Mouse (Mus musculus) lung, postnatal 0 days (tissue): Measurements from ENCODE around the gene Srrm2. TPM values are rescaled to one million over a fixed set of nuclear protein-coding genes. Genes with fewer than 3 reads are reported as not detected.

ENCODE experiments used
- ATAC-seq: fragments of 200-750 bp; cut with Nextera tagmentation; 2 replicates; pipeline ENCODE4 v1.8.0; 2017; ENCODE audit warnings: moderate library complexity
- DNase-seq: peaks from one replicate; pipeline ENCODE4 v3.0.0-alpha.2; 2016; ENCODE audit warnings: low spot score
- H3K27ac ChIP-seq: fragments of 300-500 bp; sonication (generic); 2 replicates; pipeline ENCODE4 v1.5.1; 2014; ENCODE audit warnings: antibody characterized with exemption, mild to moderate bottlenecking, low read length, mixed read lengths
- H3K27me3 ChIP-seq: fragments of 300-500 bp; sonication (generic); replicated peaks from 2 replicates; pipeline ENCODE4 v1.6.1; 2014; ENCODE audit warnings: low read length, mixed read lengths; ENCODE audit not compliant: insufficient read depth
- H3K36me3 ChIP-seq: fragments of 300-500 bp; sonication (generic); 2 replicates; pipeline ENCODE4 v1.6.1; 2014; ENCODE audit warnings: low read length, mixed read lengths; ENCODE audit not compliant: insufficient read depth
- H3K4me1 ChIP-seq: fragments of 300-500 bp; sonication (generic); 2 replicates; pipeline ENCODE4 v1.6.1; 2014; ENCODE audit warnings: antibody characterized with exemption, low read depth, low read length, mixed read lengths; ENCODE audit not compliant: insufficient read depth
- H3K4me2 ChIP-seq: fragments of 300-500 bp; sonication (generic); replicated peaks from 2 replicates; pipeline ENCODE4 v1.6.1; 2014; ENCODE audit warnings: low read depth, mild to moderate bottlenecking, low read length, moderate library complexity, mixed read lengths
- H3K4me3 ChIP-seq: fragments of 300-500 bp; sonication (generic); 2 replicates; pipeline ENCODE4 v1.5.1; 2014; ENCODE audit warnings: low read depth, low read length
- H3K9ac ChIP-seq: fragments of 300-500 bp; sonication (generic); replicated peaks from 2 replicates; pipeline ENCODE4 v1.6.1; 2014; ENCODE audit warnings: low read depth, mild to moderate bottlenecking
- H3K9me3 ChIP-seq: fragments of 300-500 bp; sonication (generic); 2 replicates; pipeline ENCODE4 v1.6.1; 2016; ENCODE audit warnings: low read length, mixed read lengths
- CTCF ChIP-seq: IDR thresholded peaks from 2 replicates; pipeline ENCODE4 v1.5.1; 2016; ENCODE audit warnings: antibody characterized with exemption, mild to moderate bottlenecking
- EP300 ChIP-seq: IDR thresholded peaks from 2 replicates; pipeline ENCODE4 v1.6.1; 2016; ENCODE audit warnings: antibody characterized with exemption, mild to moderate bottlenecking, control low read depth
- WGBS: fragments of 180-500 bp; shearing (Covaris S2); extraction: QIAGEN DNeasy Blood & Tissue Kit; methylation state at CpG from one replicate; pipeline ENCODE4 v1.1.7; 2014; 5-methylcytosine and 5-hydroxymethylcytosine counted together
- polyA plus RNA-seq: library from polyadenylated mRNA; unstranded; fragments of >200 nt; fragmentation: Nextera tagmentation; extraction: Ambion mirVana; gene quantifications from 2 replicates; pipeline ENCODE4 v1.2.1, GENCODE M21; 2015

Gene Srrm2
- polyA plus RNA-seq, 1 experiment from 2014 or later = 284 TPM

DNA sequence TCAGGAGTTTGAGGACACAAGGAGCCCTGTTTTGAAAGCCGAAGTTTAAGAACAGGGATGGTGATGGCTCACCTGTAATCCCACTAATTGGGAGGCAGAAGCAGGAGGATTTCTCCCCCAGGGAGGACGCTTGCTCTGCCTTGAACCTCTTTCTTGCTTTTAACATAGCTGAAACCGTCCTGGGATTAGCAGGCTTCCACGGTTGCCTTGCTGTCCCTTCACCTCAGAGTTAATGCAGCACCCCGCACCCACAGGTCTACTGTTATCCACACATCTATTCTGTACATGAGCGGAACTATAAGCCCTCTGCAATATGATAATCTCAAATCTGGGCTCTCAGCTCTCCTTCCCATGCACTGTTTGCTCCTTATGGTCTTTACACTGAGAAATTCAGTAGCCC is 16.7 kb upstream of the Srrm2 start:
- 64% methylated on average over 6 of the region's 6 CpGs for WGBS
- Histone ChIP-seq H3K9me3 (no peaks in the 10 kb centered on the region), H3K4me2 (no peak overlapping the region), H3K4me3 (no peak overlapping the region), H3K9ac (no peak overlapping the region), H3K27ac (no peak overlapping the region), H3K4me1 (no peaks in the 10 kb centered on the region), H3K36me3 (no peaks in the 10 kb centered on the region), H3K27me3 (no peaks in the 10 kb centered on the region)
- TF ChIP-seq EP300 (no peak), CTCF (no peak)
- ATAC-seq (no peak), DNase-seq (no peak)

DNA sequence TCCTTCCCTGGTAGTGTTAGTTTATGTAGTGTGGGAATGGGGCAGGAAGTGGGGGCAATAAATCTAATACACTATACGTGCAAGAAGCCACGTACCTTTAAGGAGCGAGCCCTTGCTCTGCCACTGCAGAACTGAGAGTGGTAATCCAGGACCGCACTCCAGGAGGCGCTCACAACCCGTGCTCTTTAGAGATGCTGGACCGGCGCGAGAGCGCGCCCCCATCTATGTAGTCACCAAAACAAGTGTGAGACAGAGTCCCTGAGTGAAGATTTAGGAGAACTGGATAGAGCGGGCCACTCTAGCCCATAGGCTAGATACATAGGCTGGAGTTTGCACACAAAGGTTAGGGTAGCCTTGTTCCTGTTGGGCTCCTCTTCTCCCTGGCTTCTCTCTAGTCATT is 16.2 kb upstream of the Srrm2 start:
- Histone ChIP-seq H3K4me2 (no peak overlapping the region), H3K27me3 (no peaks in the 10 kb centered on the region), H3K9ac (no peak overlapping the region), H3K4me3 (no peak overlapping the region), H3K36me3 (no peaks in the 10 kb centered on the region), H3K4me1 (no peaks in the 10 kb centered on the region), H3K27ac (no peak overlapping the region), H3K9me3 (no peaks in the 10 kb centered on the region)
- 4% methylated on average over 12 of the region's 12 CpGs for WGBS
- DNase-seq (peak; percentile 88), ATAC-seq (peak; percentile 65)
- TF ChIP-seq CTCF (peak; percentile 91), EP300 (no peak)

DNA sequence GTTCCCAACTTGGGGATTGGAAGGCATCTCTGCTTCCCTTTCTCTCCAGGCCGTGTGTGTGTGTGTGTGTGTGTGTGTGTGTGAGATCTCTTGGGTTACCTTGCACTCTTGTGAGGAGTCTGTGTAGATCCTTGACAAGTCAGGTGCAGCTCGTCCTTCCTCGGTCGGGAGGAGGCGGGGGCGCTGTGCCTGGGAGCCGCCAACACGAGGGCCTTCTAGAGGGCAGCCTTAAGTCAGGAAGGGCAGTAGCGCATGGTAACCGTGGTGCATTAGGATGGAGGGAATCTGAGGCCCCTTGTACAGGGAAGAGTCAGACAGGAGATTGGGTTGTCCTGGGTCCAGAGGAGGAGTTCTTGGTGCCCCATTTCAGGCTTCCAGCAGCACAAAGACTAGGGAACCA is 14.1 kb upstream of the Srrm2 start:
- no peak for DNase-seq
- no peak overlapping the region for H3K9ac ChIP-seq
- H3K4me2 ChIP-seq = no peak overlapping the region
- WGBS = 73% methylated on average over 10 of the region's 10 CpGs
- no peak overlapping the region for H3K27ac ChIP-seq
- no peaks in the 10 kb centered on the region for H3K9me3 ChIP-seq
- no peaks in the 10 kb centered on the region for H3K4me1 ChIP-seq
- H3K36me3 ChIP-seq = no peaks in the 10 kb centered on the region
- no peaks in the 10 kb centered on the region for H3K27me3 ChIP-seq
- TF ChIP-seq CTCF = no peak
- no peak for TF ChIP-seq EP300
- H3K4me3 ChIP-seq = no peak overlapping the region
- ATAC-seq = no peak

DNA sequence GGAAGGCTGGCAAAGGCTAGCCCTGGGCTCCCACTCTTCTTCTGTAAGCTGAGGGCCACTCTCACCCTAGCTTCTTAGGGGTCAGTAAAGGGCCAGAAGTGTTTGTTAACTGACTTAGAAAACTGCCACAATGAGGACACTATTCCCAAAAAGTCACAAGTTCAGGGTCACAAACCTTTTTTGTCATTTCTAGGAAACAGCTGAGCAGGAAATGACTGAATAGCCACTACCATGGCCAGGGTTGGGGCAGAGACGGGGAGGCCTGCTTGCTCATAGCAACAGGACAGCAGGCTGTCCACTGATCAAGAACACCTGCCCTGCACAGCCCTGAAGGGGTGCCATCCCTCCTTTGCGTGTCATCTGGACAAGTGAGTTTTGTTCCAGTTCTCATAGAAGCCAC is 13.2 kb upstream of the Srrm2 start:
- DNase-seq = no peak
- ATAC-seq = no peak
- no peak overlapping the region for H3K4me2 ChIP-seq
- H3K9ac ChIP-seq = no peak overlapping the region
- H3K9me3 ChIP-seq = no peaks in the 10 kb centered on the region
- TF ChIP-seq EP300 (no peak), CTCF (no peak)
- no peak overlapping the region for H3K4me3 ChIP-seq
- H3K4me1 ChIP-seq = no peaks in the 10 kb centered on the region
- no peak overlapping the region for H3K27ac ChIP-seq
- no peaks in the 10 kb centered on the region for H3K27me3 ChIP-seq
- 49% methylated on average over 2 of the region's 2 CpGs for WGBS
- no peaks in the 10 kb centered on the region for H3K36me3 ChIP-seq

DNA sequence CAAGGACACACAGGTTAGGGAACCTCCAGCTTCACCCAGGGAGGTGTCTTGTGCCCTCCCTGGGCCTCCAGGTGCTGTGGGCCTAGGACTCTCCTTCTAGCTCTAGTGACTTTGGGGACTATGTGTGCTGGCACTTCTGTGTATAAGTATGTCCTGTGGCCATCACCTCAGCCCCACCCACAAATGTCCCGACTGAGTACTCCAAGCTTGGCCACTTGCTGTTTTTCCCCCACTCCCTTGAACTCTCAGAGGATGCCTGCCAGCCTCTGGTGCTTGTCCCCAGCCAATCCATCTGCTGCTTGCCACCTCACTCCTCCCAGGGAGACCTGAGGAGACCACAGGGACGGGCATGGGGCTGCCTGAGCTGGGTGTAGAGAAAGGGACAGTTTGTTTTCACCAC is 11.9 kb upstream of the Srrm2 start:
- Histone ChIP-seq H3K4me1 (no peaks in the 10 kb centered on the region), H3K27me3 (no peaks in the 10 kb centered on the region), H3K9me3 (no peaks in the 10 kb centered on the region), H3K9ac (no peak overlapping the region), H3K36me3 (no peaks in the 10 kb centered on the region), H3K27ac (peak overlapping the region; percentile 47; the same call in 1 of the 2 replicates), H3K4me3 (no peak overlapping the region), H3K4me2 (no peak overlapping the region)
- TF ChIP-seq EP300 (peak; percentile 65), CTCF (no peak)
- 34% methylated on average over 2 of the region's 2 CpGs for WGBS
- DNase-seq (peak; percentile 72), ATAC-seq (peak; percentile 81)

DNA sequence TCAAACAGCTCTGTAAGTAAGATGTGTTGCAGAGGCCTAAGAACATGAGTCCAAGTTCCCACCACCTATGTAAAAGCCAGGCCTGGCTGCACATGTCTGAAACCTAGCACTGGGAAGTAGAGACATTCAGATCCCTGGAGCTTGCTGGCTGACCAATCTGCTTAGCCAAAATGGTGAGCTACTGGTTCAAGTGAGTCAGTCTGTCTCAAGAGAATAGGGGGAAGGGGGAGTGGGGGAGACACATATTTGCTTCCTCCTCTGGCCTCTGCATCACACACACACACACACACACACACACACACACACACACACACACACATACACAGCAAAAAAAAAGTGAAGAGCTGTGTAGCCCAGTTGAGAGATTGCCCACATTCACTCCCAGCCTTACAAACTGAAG is 7.0 kb upstream of the Srrm2 start:
- ATAC-seq = no peak
- Histone ChIP-seq H3K4me3 (no peak overlapping the region), H3K4me1 (no peaks in the 10 kb centered on the region), H3K9me3 (no peaks in the 10 kb centered on the region), H3K4me2 (no peak overlapping the region), H3K9ac (no peak overlapping the region), H3K27me3 (no peaks in the 10 kb centered on the region), H3K36me3 (no peaks in the 10 kb centered on the region), H3K27ac (no peak overlapping the region)
- TF ChIP-seq EP300 = no peak
- no peak for TF ChIP-seq CTCF
- no peak for DNase-seq
